Mouse (Mus musculus) neural tube, embryonic 14.5 days (tissue): ENCODE measurements around the gene Hist1h2bc. TPM values are rescaled to one million over a fixed set of nuclear protein-coding genes. Genes with fewer than 3 reads are reported as not detected.
"Not testable (repeated sequence)": the region's sequence is repeated elsewhere in the genome, so short reads cannot be mapped to it uniquely, and the experiment has no call there.

ENCODE experiments used
- ATAC-seq: fragments of 200-750 bp; cut with Nextera tagmentation; 2 replicates; pipeline ENCODE4 v1.8.0; 2017; ENCODE audit warnings: low read depth, mild to moderate bottlenecking, moderate TSS enrichment, moderate library complexity
- H3K27ac ChIP-seq: fragments of 300-500 bp; sonication (generic); 2 replicates; pipeline ENCODE4 v1.5.1; 2014; ENCODE audit warnings: low read depth, mild to moderate bottlenecking, control low read depth, low read length, moderate library complexity, mixed read lengths
- H3K27me3 ChIP-seq: fragments of 300-500 bp; sonication (generic); 2 replicates; pipeline ENCODE4 v1.6.1; 2014; ENCODE audit warnings: low read length; ENCODE audit not compliant: control insufficient read depth, insufficient read depth
- H3K36me3 ChIP-seq: fragments of 300-500 bp; sonication (generic); 2 replicates; pipeline ENCODE4 v1.6.1; 2014; ENCODE audit warnings: low read length, mixed read lengths; ENCODE audit not compliant: control insufficient read depth, insufficient read depth
- H3K4me1 ChIP-seq: fragments of 300-500 bp; sonication (generic); 2 replicates; pipeline ENCODE4 v1.6.1; 2014; ENCODE audit warnings: low read length; ENCODE audit not compliant: control insufficient read depth, insufficient read depth
- H3K4me2 ChIP-seq: fragments of 300-500 bp; sonication (generic); 2 replicates; pipeline ENCODE4 v1.6.1; 2014; ENCODE audit warnings: mild to moderate bottlenecking, low read depth, low read length, control low read depth
- H3K4me3 ChIP-seq: fragments of 300-500 bp; sonication (generic); 2 replicates; pipeline ENCODE4 v1.5.1; 2014; ENCODE audit warnings: low read depth, low read length, control low read depth, mixed read lengths
- H3K9ac ChIP-seq: fragments of 300-500 bp; sonication (generic); replicated peaks from 2 replicates; pipeline ENCODE4 v1.6.1; 2014; ENCODE audit warnings: low read depth, mild to moderate bottlenecking, control low read depth, low read length, mixed read lengths
- H3K9me3 ChIP-seq: fragments of 300-500 bp; sonication (generic); 2 replicates; pipeline ENCODE4 v1.6.1; 2016; ENCODE audit warnings: low read length; ENCODE audit not compliant: control insufficient read depth
- WGBS: fragments of 180-500 bp; shearing (Covaris S2); extraction: QIAGEN DNeasy Blood & Tissue Kit; methylation state at CpG from one replicate; pipeline ENCODE4 v1.1.7; 2014; 5-methylcytosine and 5-hydroxymethylcytosine counted together
- polyA plus RNA-seq: library from polyadenylated mRNA; unstranded; fragments of >200 nt; fragmentation: Nextera tagmentation; extraction: Ambion mirVana; gene quantifications from 2 replicates; pipeline ENCODE4 v1.2.1, GENCODE M21; 2014

Hist1h2bc gene
- polyA plus RNA-seq, 1 experiment from 2014 or later, result 11.6 TPM

- Histone ChIP-seq H3K9ac (no peak overlapping the region), H3K4me2 (no peak overlapping the region), H3K36me3 (no peaks in the 10 kb centered on the region), H3K27me3 (no peaks in the 10 kb centered on the region), H3K4me1 (no peaks in the 10 kb centered on the region), H3K4me3 (no peak overlapping the region), H3K9me3 (no peaks in the 10 kb centered on the region), H3K27ac (no peak overlapping the region)
- no peak for ATAC-seq
- 92% methylated on average over 12 of the region's 12 CpGs for WGBS
Observed at GRCm38 (mm10) chr13:23706771-23707170, 22.8 kb downstream of the Hist1h2bc start.

GRCm38 (mm10) chr13:23708041-23708440 is 24.0 kb downstream of the Hist1h2bc start:
- Histone ChIP-seq H3K36me3 (no peaks in the 10 kb centered on the region), H3K9me3 (no peaks in the 10 kb centered on the region), H3K9ac (no peak overlapping the region), H3K4me3 (no peak overlapping the region), H3K4me2 (no peak overlapping the region), H3K27me3 (no peaks in the 10 kb centered on the region), H3K4me1 (no peaks in the 10 kb centered on the region), H3K27ac (no peak overlapping the region)
- 88% methylated on average over 4 of the region's 4 CpGs for WGBS
- ATAC-seq, result no peak

GRCm38 (mm10) chr13:23708654-23709053 is 24.7 kb downstream of the Hist1h2bc start:
- no peaks in the 10 kb centered on the region for H3K27me3 ChIP-seq
- WGBS, result 77% methylated on average over 4 of the region's 4 CpGs
- no peaks in the 10 kb centered on the region for H3K4me1 ChIP-seq
- no peak for ATAC-seq
- no peak overlapping the region for H3K4me2 ChIP-seq
- H3K36me3 ChIP-seq, result no peaks in the 10 kb centered on the region
- H3K27ac ChIP-seq, result no peak overlapping the region
- no peaks in the 10 kb centered on the region for H3K9me3 ChIP-seq
- no peak overlapping the region for H3K9ac ChIP-seq
- H3K4me3 ChIP-seq, result no peak overlapping the region

GRCm38 (mm10) chr13:23709714-23710373 is 25.8 kb downstream of the Hist1h2bc start:
- Histone ChIP-seq H3K4me2 (peak overlapping the region; percentile 54), H3K36me3 (no peaks in the 10 kb centered on the region), H3K9ac (peak overlapping the region; percentile 41), H3K4me1 (no peaks in the 10 kb centered on the region), H3K9me3 (no peaks in the 10 kb centered on the region), H3K27ac (no peak overlapping the region), H3K27me3 (no peaks in the 10 kb centered on the region), H3K4me3 (peak overlapping the region; percentile 28)
- ATAC-seq, result no peak
- WGBS, result 9% methylated on average over 13 of the region's 15 CpGs

- Histone ChIP-seq H3K4me2 (peak within 1 kb of the TSS; percentile 54), H3K9me3 (no peaks in the 10 kb centered on the region), H3K4me3 (peak within 1 kb of the TSS; percentile 28), H3K36me3 (no peaks in the 10 kb centered on the region), H3K9ac (peak within 1 kb of the TSS; percentile 41), H3K27me3 (no peaks in the 10 kb centered on the region), H3K4me1 (no peaks in the 10 kb centered on the region), H3K27ac (no peak within 1 kb of the TSS)
- 3% methylated on average over 17 of the region's 17 CpGs for WGBS
- peak; percentile 69; the same call in 1 of the 2 replicates for ATAC-seq
Observed at GRCm38 (mm10) chr13:23710374-23711089, 26.5 kb downstream of the Hist1h2bc start, which contains the start of gene Hfe. Gene Hfe, minus strand, starts transcription at chr13:23710854.

GRCm38 (mm10) chr13:23716261-23717042 is 32.5 kb downstream of the Hist1h2bc start:
- no peak for ATAC-seq
- no peaks in the 10 kb centered on the region for H3K9me3 ChIP-seq
- WGBS, result 82% methylated on average over 5 of the region's 5 CpGs
- no peak overlapping the region for H3K9ac ChIP-seq
- H3K27me3 ChIP-seq, result no peaks in the 10 kb centered on the region
- H3K4me2 ChIP-seq, result no peak overlapping the region
- no peaks in the 10 kb centered on the region for H3K4me1 ChIP-seq
- no peak overlapping the region for H3K4me3 ChIP-seq
- H3K27ac ChIP-seq, result no peak overlapping the region
- H3K36me3 ChIP-seq, result no peaks in the 10 kb centered on the region

- no peaks in the 10 kb centered on the region for H3K36me3 ChIP-seq
- H3K4me2 ChIP-seq, result no peak overlapping the region
- H3K4me1 ChIP-seq, result no peaks in the 10 kb centered on the region
- no peak overlapping the region for H3K27ac ChIP-seq
- no peaks in the 10 kb centered on the region for H3K9me3 ChIP-seq
- H3K4me3 ChIP-seq, result no peak overlapping the region
- WGBS, result 63% methylated on average over 11 of the region's 11 CpGs
- no peak for ATAC-seq
- H3K27me3 ChIP-seq, result no peaks in the 10 kb centered on the region
- H3K9ac ChIP-seq, result no peak overlapping the region
Observed at GRCm38 (mm10) chr13:23717176-23717575, 33.2 kb downstream of the Hist1h2bc start.

- H3K9ac ChIP-seq, H3K4me2 ChIP-seq, H3K4me3 ChIP-seq, H3K27me3 ChIP-seq, H3K4me1 ChIP-seq, H3K27ac ChIP-seq, ATAC-seq, H3K9me3 ChIP-seq, H3K36me3 ChIP-seq: not testable (repeated sequence)
- 18% methylated on average over 2 of the region's 2 CpGs for whole genome bisulfite sequencing
Observed at GRCm38 (mm10) chr13:23717593-23718245, 33.7 kb downstream of the Hist1h2bc start.
